Mouse (Mus musculus) midbrain, embryonic 14.5 days (tissue): ENCODE results near the gene Srp54b. TPM values are rescaled to one million over a fixed set of nuclear protein-coding genes. Genes with fewer than 3 reads are reported as not detected.
A peak's percentile ranks its signal among the peaks of the same experiment; 100 is the strongest.
"Not testable (repeated sequence)": the region's sequence is repeated elsewhere in the genome, so short reads cannot be mapped to it uniquely, and the experiment has no call there.

ENCODE experiments used
- ATAC-seq: fragments of 200-750 bp; cut with Nextera tagmentation; 2 replicates; pipeline ENCODE4 v1.8.0; 2017; ENCODE audit warnings: moderate number of reproducible peaks, moderate library complexity; ENCODE audit not compliant: low FRiP score, low TSS enrichment
- DNase-seq: peaks from one replicate; pipeline ENCODE4 v3.0.0-alpha.2; 2015
- H3K27ac ChIP-seq: fragments of 300-500 bp; sonication (generic); replicated peaks from 2 replicates; pipeline ENCODE4 v1.5.1; 2014; ENCODE audit warnings: mild to moderate bottlenecking, low read depth, low read length, moderate library complexity
- H3K27me3 ChIP-seq: fragments of 300-500 bp; sonication (generic); 2 replicates; pipeline ENCODE4 v1.6.1; 2014; ENCODE audit warnings: low read length, control low read depth, mixed read lengths; ENCODE audit not compliant: control insufficient read depth, insufficient read depth
- H3K36me3 ChIP-seq: fragments of 300-500 bp; sonication (generic); 2 replicates; pipeline ENCODE4 v1.6.1; 2014; ENCODE audit warnings: low read length, control low read depth; ENCODE audit not compliant: control insufficient read depth, insufficient read depth
- H3K4me1 ChIP-seq: fragments of 300-500 bp; sonication (generic); 2 replicates; pipeline ENCODE4 v1.6.1; 2014; ENCODE audit warnings: mild to moderate bottlenecking, antibody characterized with exemption, low read length, control low read depth; ENCODE audit not compliant: control insufficient read depth, insufficient read depth
- H3K4me2 ChIP-seq: fragments of 300-500 bp; sonication (generic); 2 replicates; pipeline ENCODE4 v1.6.1; 2014; ENCODE audit warnings: mild to moderate bottlenecking, low read length, moderate library complexity
- H3K4me3 ChIP-seq: fragments of 300-500 bp; sonication (generic); replicated peaks from 2 replicates; pipeline ENCODE4 v1.5.1; 2014; ENCODE audit warnings: low read depth, low read length
- H3K9ac ChIP-seq: fragments of 300-500 bp; sonication (generic); replicated peaks from 2 replicates; pipeline ENCODE4 v1.6.1; 2014; ENCODE audit warnings: mild to moderate bottlenecking, low read length, moderate library complexity
- H3K9me3 ChIP-seq: fragments of 300-500 bp; sonication (generic); 2 replicates; pipeline ENCODE4 v1.6.1; 2016; ENCODE audit warnings: low read length, control low read depth, mixed read lengths; ENCODE audit not compliant: control insufficient read depth
- WGBS: fragments of 180-500 bp; shearing (Covaris S2); extraction: QIAGEN DNeasy Blood & Tissue Kit; methylation state at CpG from one replicate; pipeline ENCODE4 v1.1.7; 2014; 5-methylcytosine and 5-hydroxymethylcytosine counted together
- polyA plus RNA-seq: library from polyadenylated mRNA; unstranded; fragments of >200 nt; fragmentation: Nextera tagmentation; extraction: Ambion mirVana; gene quantifications from 2 replicates; pipeline ENCODE4 v1.2.1, GENCODE M21; 2014

Srp54b gene
- 65.2 and 72.7 TPM in 2 replicates for polyA plus RNA-seq

GRCm38 (mm10) chr12:55154559-55155448 is at the start of gene Srp54b:
Srp54b (plus strand) TSS chr12:55155104.
- H3K4me3 ChIP-seq, H3K4me2 ChIP-seq, H3K4me1 ChIP-seq, DNase-seq, H3K9ac ChIP-seq, H3K36me3 ChIP-seq, H3K27ac ChIP-seq, H3K27me3 ChIP-seq, H3K9me3 ChIP-seq: not testable (repeated sequence)
- ATAC-seq, result peak; percentile 98
- no CpG with 5 or more reads among the region's 57 CpGs for WGBS

- H3K9me3 ChIP-seq, H3K36me3 ChIP-seq, ATAC-seq, DNase-seq, H3K4me3 ChIP-seq, H3K4me1 ChIP-seq, H3K27me3 ChIP-seq, H3K4me2 ChIP-seq, H3K27ac ChIP-seq, H3K9ac ChIP-seq: not testable (repeated sequence)
- WGBS, result no CpG with 5 or more reads among the region's 7 CpGs
These were observed 42.3 kb upstream of the Srp54b start for GRCm38 (mm10) chr12:55112616-55113015.

GRCm38 (mm10) chr12:55124242-55124641 is 30.7 kb upstream of the Srp54b start, which contains the start of gene Fam177a:
Fam177a (plus strand) TSS chr12:55124469.
- not testable (repeated sequence) for H3K4me3 ChIP-seq, H3K36me3 ChIP-seq, H3K9me3 ChIP-seq, H3K27ac ChIP-seq, DNase-seq, H3K9ac ChIP-seq, H3K4me1 ChIP-seq, H3K27me3 ChIP-seq, H3K4me2 ChIP-seq
- WGBS, result no CpG with 5 or more reads among the region's 40 CpGs
- peak; percentile 99 for ATAC-seq

- not testable (repeated sequence) for H3K9me3 ChIP-seq, H3K27ac ChIP-seq, H3K4me2 ChIP-seq, H3K36me3 ChIP-seq, H3K4me1 ChIP-seq, H3K9ac ChIP-seq, H3K27me3 ChIP-seq, H3K4me3 ChIP-seq, DNase-seq
- ATAC-seq, result peak; percentile 29
- WGBS, result no CpG with 5 or more reads among the region's 18 CpGs
These were observed 30.2 kb upstream of the Srp54b start for GRCm38 (mm10) chr12:55124731-55125130.

- no CpG with 5 or more reads among the region's 6 CpGs for WGBS
- not testable (repeated sequence) for H3K36me3 ChIP-seq
These were observed 19.4 kb upstream of the Srp54b start for GRCm38 (mm10) chr12:55135540-55135939.

GRCm38 (mm10) chr12:55137859-55138258 is 17.0 kb upstream of the Srp54b start:
- not testable (repeated sequence) for DNase-seq, H3K27ac ChIP-seq, H3K4me2 ChIP-seq, H3K4me1 ChIP-seq, H3K4me3 ChIP-seq, ATAC-seq, H3K36me3 ChIP-seq, H3K9ac ChIP-seq, H3K27me3 ChIP-seq, H3K9me3 ChIP-seq
- WGBS, result no CpG with 5 or more reads among the region's 6 CpGs

More at GRCm38 (mm10) chr12:55135540-55135939, 19.4 kb upstream of the Srp54b start:
- not testable (repeated sequence) for H3K27ac ChIP-seq, H3K4me2 ChIP-seq, H3K9ac ChIP-seq, H3K4me3 ChIP-seq, H3K27me3 ChIP-seq, DNase-seq, ATAC-seq, H3K9me3 ChIP-seq, H3K4me1 ChIP-seq

GRCm38 (mm10) chr12:55155449-55155783 is 512 bp downstream of the Srp54b start:
- H3K27me3 ChIP-seq, H3K4me3 ChIP-seq, H3K4me2 ChIP-seq, H3K9me3 ChIP-seq, H3K36me3 ChIP-seq, H3K27ac ChIP-seq, DNase-seq, H3K4me1 ChIP-seq, H3K9ac ChIP-seq: not testable (repeated sequence)
- peak; percentile 26; the same call in 1 of the 2 replicates for ATAC-seq
- 0% methylated on average over 10 of the region's 24 CpGs for WGBS

- DNase-seq, ATAC-seq: not testable (repeated sequence)
- WGBS, result no CpG with 5 or more reads among the region's 7 CpGs
These were observed 12.2 kb downstream of the Srp54b start for GRCm38 (mm10) chr12:55167034-55167557.

GRCm38 (mm10) chr12:55187686-55188085 is 32.8 kb downstream of the Srp54b start:
- not testable (repeated sequence) for ATAC-seq, H3K4me2 ChIP-seq, H3K4me3 ChIP-seq, H3K27me3 ChIP-seq, H3K9me3 ChIP-seq, DNase-seq, H3K27ac ChIP-seq, H3K9ac ChIP-seq, H3K4me1 ChIP-seq, H3K36me3 ChIP-seq
- WGBS, result no CpG with 5 or more reads among the region's 8 CpGs

More at GRCm38 (mm10) chr12:55167034-55167557, 12.2 kb downstream of the Srp54b start:
- not testable (repeated sequence) for H3K4me2 ChIP-seq, H3K27me3 ChIP-seq, H3K27ac ChIP-seq, H3K36me3 ChIP-seq, H3K9ac ChIP-seq, H3K9me3 ChIP-seq, H3K4me3 ChIP-seq, H3K4me1 ChIP-seq
